Mouse (Mus musculus): ENCODE results near the gene Slc22a12.

Gene Slc22a12

GRCm38 (mm10) chr19:6515448-6515847, 27.4 kb downstream of the Slc22a12 start:
- DNase-seq (ENCODE audit: low read depth): peak; percentile 65

GRCm38 (mm10) chr19:6514940-6515339, 27.9 kb downstream of the Slc22a12 start:
- DNase-seq (ENCODE audit: low read depth): no peak

DNA sequence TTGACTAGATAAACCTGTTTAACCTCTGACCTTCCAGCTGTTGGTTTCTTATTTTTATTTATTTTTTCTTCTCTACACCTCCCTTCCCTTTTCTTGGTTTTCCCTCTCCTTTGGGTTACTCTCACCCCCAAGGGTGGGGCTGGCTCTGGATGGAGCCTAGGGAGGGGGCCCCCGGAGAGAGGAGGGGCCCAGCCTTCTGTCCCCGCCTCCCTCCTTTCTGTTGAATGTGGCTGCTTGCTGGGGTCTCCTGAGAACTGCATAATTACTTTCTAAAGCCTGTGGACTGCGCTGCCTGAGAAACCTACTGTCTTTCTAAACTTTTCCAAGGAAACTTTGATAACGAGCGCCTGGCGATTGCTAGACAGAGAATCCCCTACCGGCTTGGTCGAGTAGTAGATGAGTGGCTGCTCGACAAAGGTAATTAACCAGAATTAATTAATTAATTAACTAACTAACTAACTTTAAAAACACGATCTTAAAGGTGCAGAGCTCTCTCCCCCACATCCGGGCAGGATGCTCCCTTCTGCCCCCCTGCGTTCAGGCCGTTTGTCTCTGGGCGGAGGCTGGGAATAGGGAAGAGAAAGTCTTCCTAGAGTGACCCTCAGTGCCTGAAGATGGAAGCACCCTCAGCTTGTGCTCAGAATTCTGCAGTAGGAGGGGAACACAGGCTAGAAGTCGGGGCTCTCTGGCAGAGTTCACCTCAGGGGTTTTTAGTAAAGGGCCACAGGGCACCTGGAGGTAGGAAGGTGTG, 29.3 kb downstream of the Slc22a12 start:
- no peak for DNase-seq (ENCODE audit: low read depth)

- DNase-seq (ENCODE audit: low read depth): no peak
Measured at GRCm38 (mm10) chr19:6510546-6510945, 32.3 kb downstream of the Slc22a12 start.

DNA sequence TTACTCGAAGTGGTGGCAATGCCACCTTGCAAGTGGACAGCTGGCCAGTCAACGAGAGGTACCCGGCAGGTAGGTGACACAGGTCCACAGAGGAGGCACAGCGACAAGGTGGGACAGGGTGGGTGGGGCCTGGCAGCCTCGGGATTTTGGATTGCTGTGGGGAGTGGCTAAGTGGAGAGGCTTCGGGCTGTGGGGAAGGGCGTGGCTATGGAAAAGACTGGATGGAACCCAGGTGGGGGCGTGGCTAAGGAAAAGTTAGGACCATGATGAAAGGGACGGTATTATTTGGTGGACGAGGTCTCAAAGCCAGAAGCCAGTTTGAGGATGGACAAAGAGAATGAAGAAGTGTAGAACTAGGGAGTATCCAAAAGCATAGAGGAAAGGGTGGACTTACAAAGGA, 33.0 kb downstream of the Slc22a12 start:
- no peak for DNase-seq (ENCODE audit: low read depth)

DNA sequence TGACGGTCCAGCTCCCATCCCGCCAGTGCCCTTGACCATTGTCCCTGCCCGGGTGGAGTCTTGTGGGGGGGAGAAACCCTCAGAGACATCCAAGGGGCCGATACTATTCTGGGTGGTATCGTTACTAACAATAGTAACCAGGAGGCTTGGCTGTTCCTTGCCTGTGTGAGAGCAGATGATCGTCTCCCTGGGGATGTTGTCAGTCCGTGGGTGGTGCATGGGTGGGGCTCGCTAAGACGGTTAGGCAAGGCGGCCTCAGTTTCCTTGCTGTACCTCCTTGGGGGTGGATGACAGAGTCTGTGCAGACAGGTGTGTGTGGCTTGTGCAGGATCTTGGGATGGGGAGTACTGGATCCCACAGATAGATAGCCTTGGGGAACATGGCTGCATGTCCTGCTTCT, 35.4 kb downstream of the Slc22a12 start:
- no peak for DNase-seq (ENCODE audit: low read depth)

DNA sequence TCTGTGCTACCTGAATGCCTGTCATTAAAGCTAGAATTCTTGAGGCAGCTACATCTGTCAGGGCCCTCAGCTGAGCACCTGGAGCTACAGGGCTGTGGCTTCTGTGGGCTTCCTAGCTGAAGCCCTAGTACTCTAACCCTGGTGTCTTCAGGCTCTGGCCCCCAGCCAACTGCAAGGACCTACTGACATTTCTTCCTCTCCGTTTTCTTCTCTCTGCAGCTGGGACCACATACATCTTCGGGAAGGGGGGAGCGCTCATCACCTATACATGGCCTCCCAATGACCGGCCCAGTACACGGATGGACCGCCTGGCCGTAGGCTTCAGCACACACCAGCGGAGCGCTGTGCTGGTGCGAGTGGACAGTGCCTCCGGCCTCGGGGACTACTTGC, 38.2 kb downstream of the Slc22a12 start:
- DNase-seq (ENCODE audit: low read depth): no peak

DNA sequence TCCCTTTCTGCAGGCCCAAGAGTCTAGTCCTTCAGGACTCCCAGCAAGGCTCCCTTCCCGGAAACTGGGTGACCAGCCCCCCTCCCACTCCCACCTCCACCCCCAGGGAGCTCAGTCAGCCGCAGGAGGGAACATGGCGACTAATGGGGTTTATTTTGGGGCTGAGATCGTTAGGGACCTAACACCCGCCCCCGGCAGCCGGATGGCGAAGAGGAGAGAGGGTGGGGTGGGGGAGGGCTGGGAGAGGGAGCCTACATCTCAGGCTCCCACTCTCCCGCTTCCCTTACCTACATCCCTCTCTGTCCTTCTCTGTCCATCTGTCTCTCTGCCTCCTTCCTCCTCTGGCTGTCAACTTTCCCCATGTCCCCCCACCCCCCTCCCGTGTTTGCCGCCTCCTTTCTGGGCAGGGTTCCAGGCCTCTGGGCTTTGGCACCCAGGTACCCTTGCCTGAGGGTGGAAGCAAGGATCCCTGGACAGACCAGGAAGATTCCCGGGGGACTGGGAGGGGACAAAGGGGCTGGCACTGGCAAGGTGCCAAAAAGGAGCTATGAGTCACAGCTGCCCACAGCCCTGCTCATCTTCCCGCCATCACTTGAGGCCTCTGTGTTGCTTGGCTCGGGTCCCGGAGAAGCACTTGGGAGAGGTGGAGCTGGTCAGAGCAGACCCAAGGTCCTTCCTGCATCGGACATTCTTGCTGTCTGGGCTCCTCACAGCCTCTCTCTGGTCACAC, 38.7 kb downstream of the Slc22a12 start:
- peak; percentile 91 for DNase-seq (ENCODE audit: low read depth)

DNA sequence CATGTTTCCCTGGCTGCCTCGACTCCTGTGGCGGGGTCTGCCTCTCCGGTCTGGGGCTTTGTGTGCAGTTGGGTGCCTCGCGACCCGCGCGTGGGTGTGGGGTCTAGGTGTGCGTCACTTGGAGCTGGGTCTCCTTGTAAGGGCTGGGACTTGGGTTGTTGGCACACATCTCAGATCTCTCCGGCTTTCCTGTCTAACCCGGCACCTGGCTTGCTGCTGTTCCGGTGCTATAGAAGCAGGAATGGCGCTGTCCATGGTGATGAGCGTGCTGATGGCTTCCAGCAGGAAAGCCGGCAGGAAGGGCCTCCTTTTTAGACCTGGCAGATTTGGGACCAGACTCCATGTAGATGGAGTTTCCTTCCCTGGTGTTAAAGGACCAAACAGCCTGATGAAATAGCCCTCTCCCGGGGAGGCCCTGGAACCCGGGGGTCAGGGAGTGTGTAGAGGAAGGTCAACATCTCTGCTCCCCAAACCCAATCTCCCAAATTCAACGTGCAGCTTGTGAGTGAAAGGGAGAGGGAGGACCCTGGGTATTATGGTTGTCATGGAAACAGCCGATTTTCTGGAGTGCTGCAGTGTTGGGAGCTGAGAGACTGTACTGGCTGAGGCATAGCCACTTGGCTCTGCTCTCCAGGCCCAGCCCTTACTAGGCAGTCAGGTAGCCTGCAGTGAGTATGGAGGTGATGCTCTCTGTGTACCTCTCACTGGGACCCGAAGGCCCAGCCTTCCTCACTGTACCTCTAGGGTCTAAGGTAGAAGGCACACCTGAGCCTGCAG, 40.1 kb downstream of the Slc22a12 start:
- no peak for DNase-seq (ENCODE audit: low read depth)

- DNase-seq (ENCODE audit: low read depth): no peak
Measured at GRCm38 (mm10) chr19:6502035-6502541, 40.7 kb downstream of the Slc22a12 start.

- DNase-seq (ENCODE audit: low read depth): no peak
Measured at GRCm38 (mm10) chr19:6500636-6501025, 42.2 kb downstream of the Slc22a12 start.

GRCm38 (mm10) chr19:6499860-6500635, 42.8 kb downstream of the Slc22a12 start:
- DNase-seq (ENCODE audit: low read depth): no peak

- no peak for DNase-seq (ENCODE audit: low read depth)
Measured at GRCm38 (mm10) chr19:6498350-6499131, 44.3 kb downstream of the Slc22a12 start.

GRCm38 (mm10) chr19:6497803-6498202, 45.0 kb downstream of the Slc22a12 start:
- no peak for DNase-seq (ENCODE audit: low read depth)

GRCm38 (mm10) chr19:6497150-6497801, 45.6 kb downstream of the Slc22a12 start:
- DNase-seq (ENCODE audit: low read depth): no peak

GRCm38 (mm10) chr19:6496462-6497149, 46.2 kb downstream of the Slc22a12 start:
- DNase-seq (ENCODE audit: low read depth): no peak

DNA sequence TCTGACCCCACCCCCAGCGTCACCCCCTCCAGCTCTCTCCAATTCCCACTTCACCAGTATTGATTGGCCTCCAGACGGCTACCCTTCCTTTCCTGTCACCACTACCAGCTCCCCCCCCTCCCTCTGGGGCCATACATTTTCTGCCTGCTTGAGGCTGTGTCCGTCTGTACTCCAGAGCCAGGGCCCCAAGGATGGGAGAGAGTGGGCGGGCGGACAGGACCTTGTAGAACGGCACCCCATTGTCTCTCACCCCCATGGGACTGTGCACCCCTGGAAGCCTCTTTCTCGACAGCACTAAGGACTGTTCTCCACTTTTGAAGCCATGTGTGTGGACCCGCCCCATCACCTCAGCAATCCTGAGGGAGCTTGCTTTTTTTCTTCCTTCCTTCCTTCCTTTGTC, 47.1 kb downstream of the Slc22a12 start:
- DNase-seq (ENCODE audit: low read depth): no peak

- DNase-seq (ENCODE audit: low read depth): no peak
Measured at GRCm38 (mm10) chr19:6494504-6495170, 48.2 kb downstream of the Slc22a12 start.

GRCm38 (mm10) chr19:6494032-6494431, 48.8 kb downstream of the Slc22a12 start:
- no peak for DNase-seq (ENCODE audit: low read depth)

Measured in 416B (cell line).